Mouse (Mus musculus) lung, embryonic 16.5 days (tissue): ENCODE results near the gene Add3. TPM values are rescaled to one million over a fixed set of nuclear protein-coding genes. Genes with fewer than 3 reads are reported as not detected.

Experiments used
- ATAC-seq: fragments of 200-750 bp; cut with Nextera tagmentation; 2 replicates; pipeline ENCODE4 v1.8.0; 2017; ENCODE audit warnings: low read depth, mild to moderate bottlenecking, moderate library complexity
- H3K27ac ChIP-seq: fragments of 300-500 bp; sonication (generic); 2 replicates; pipeline ENCODE4 v1.5.1; 2014; ENCODE audit warnings: mild to moderate bottlenecking, control low read depth, low read length
- H3K27me3 ChIP-seq: fragments of 300-500 bp; sonication (generic); 2 replicates; pipeline ENCODE4 v1.6.1; 2014; ENCODE audit warnings: low read depth, low read length, mixed read lengths; ENCODE audit not compliant: control insufficient read depth, insufficient read depth
- H3K36me3 ChIP-seq: fragments of 300-500 bp; sonication (generic); 2 replicates; pipeline ENCODE4 v1.6.1; 2014; ENCODE audit warnings: low read length; ENCODE audit not compliant: control insufficient read depth, insufficient read depth
- H3K4me1 ChIP-seq: fragments of 300-500 bp; sonication (generic); replicated peaks from 2 replicates; pipeline ENCODE4 v1.6.1; 2014; ENCODE audit warnings: low read length, mixed read lengths; ENCODE audit not compliant: control insufficient read depth, insufficient read depth
- H3K4me2 ChIP-seq: fragments of 300-500 bp; sonication (generic); 2 replicates; pipeline ENCODE4 v1.6.1; 2014; ENCODE audit warnings: low read depth, low read length, control low read depth
- H3K4me3 ChIP-seq: fragments of 300-500 bp; sonication (generic); 2 replicates; pipeline ENCODE4 v1.5.1; 2014; ENCODE audit warnings: mild to moderate bottlenecking, low read length, control low read depth
- H3K9ac ChIP-seq: fragments of 300-500 bp; sonication (generic); 2 replicates; pipeline ENCODE4 v1.6.1; 2014; ENCODE audit warnings: low read length, control low read depth
- H3K9me3 ChIP-seq: fragments of 300-500 bp; sonication (generic); 2 replicates; pipeline ENCODE4 v1.6.1; 2016; ENCODE audit warnings: low read length; ENCODE audit not compliant: control insufficient read depth
- WGBS: fragments of 180-500 bp; shearing (Covaris S2); extraction: QIAGEN DNeasy Blood & Tissue Kit; methylation state at CpG from one replicate; pipeline ENCODE4 v1.1.7; 2014; 5-methylcytosine and 5-hydroxymethylcytosine counted together
- polyA plus RNA-seq: library from polyadenylated mRNA; unstranded; fragments of >200 nt; fragmentation: Nextera tagmentation; extraction: Ambion mirVana; gene quantifications from 2 replicates; pipeline ENCODE4 v1.2.1, GENCODE M21; 2015

Gene Add3
- polyA plus RNA-seq, 1 experiment from 2014 or later = 101 TPM

GRCm38 (mm10) chr19:53252111-53253028 is 112.1 kb downstream of the Add3 start:
- Histone ChIP-seq H3K9me3 (no peaks in the 10 kb centered on the region), H3K4me2 (no peak overlapping the region), H3K27ac (no peak overlapping the region), H3K9ac (no peak overlapping the region), H3K4me1 (0 out of 2 replicates have a peak, but pooled peaks cover 2% of the 10 kb centered on the region), H3K4me3 (no peak overlapping the region), H3K27me3 (no peaks in the 10 kb centered on the region), H3K36me3 (peaks cover 2% of the 10 kb centered on the region; the same call in 1 of the 2 replicates)
- ATAC-seq = no peak
- WGBS = 77% methylated on average over 15 of the region's 15 CpGs

GRCm38 (mm10) chr19:53256361-53256760 is 116.1 kb downstream of the Add3 start:
- Histone ChIP-seq H3K9ac (no peak overlapping the region), H3K4me1 (no peaks in the 10 kb centered on the region), H3K27ac (no peak overlapping the region), H3K4me2 (no peak overlapping the region), H3K9me3 (no peaks in the 10 kb centered on the region), H3K27me3 (no peaks in the 10 kb centered on the region), H3K4me3 (no peak overlapping the region), H3K36me3 (no peaks in the 10 kb centered on the region)
- WGBS = 79% methylated on average over 8 of the region's 8 CpGs
- ATAC-seq = no peak

- Histone ChIP-seq H3K9me3 (no peaks in the 10 kb centered on the region), H3K9ac (no peak overlapping the region), H3K27me3 (no peaks in the 10 kb centered on the region), H3K4me1 (no peaks in the 10 kb centered on the region), H3K27ac (no peak overlapping the region), H3K36me3 (no peaks in the 10 kb centered on the region), H3K4me2 (no peak overlapping the region), H3K4me3 (no peak overlapping the region)
- whole genome bisulfite sequencing = 67% methylated on average over 7 of the region's 7 CpGs
- peak; percentile 49; the same call in 1 of the 2 replicates for ATAC-seq
Measured at GRCm38 (mm10) chr19:53256991-53257594, 116.8 kb downstream of the Add3 start.

- Histone ChIP-seq H3K4me1 (no peaks in the 10 kb centered on the region), H3K9ac (no peak overlapping the region), H3K4me2 (no peak overlapping the region), H3K9me3 (no peaks in the 10 kb centered on the region), H3K27ac (no peak overlapping the region), H3K4me3 (no peak overlapping the region), H3K27me3 (no peaks in the 10 kb centered on the region), H3K36me3 (no peaks in the 10 kb centered on the region)
- ATAC-seq = no peak
- 82% methylated on average over 15 of the region's 15 CpGs for WGBS
Measured at GRCm38 (mm10) chr19:53257631-53258560, 117.7 kb downstream of the Add3 start.

GRCm38 (mm10) chr19:53258740-53259506 is 118.7 kb downstream of the Add3 start:
- Histone ChIP-seq H3K9me3 (no peaks in the 10 kb centered on the region), H3K36me3 (no peaks in the 10 kb centered on the region), H3K4me2 (no peak overlapping the region), H3K4me3 (no peak overlapping the region), H3K9ac (no peak overlapping the region), H3K27ac (no peak overlapping the region), H3K4me1 (0 out of 2 replicates have a peak, but pooled peaks cover under 1% of the 10 kb centered on the region), H3K27me3 (no peaks in the 10 kb centered on the region)
- ATAC-seq = no peak
- 77% methylated on average over 13 of the region's 13 CpGs for WGBS

GRCm38 (mm10) chr19:53259541-53259940 is 119.3 kb downstream of the Add3 start:
- Histone ChIP-seq H3K9ac (no peak overlapping the region), H3K4me2 (no peak overlapping the region), H3K9me3 (no peaks in the 10 kb centered on the region), H3K36me3 (no peaks in the 10 kb centered on the region), H3K4me1 (0 out of 2 replicates have a peak, but pooled peaks cover 2% of the 10 kb centered on the region), H3K4me3 (no peak overlapping the region), H3K27ac (no peak overlapping the region), H3K27me3 (no peaks in the 10 kb centered on the region)
- WGBS = 57% methylated on average over 5 of the region's 5 CpGs
- no peak for ATAC-seq

- H3K9me3 ChIP-seq = no peaks in the 10 kb centered on the region
- H3K9ac ChIP-seq = no peak overlapping the region
- H3K4me2 ChIP-seq = no peak overlapping the region
- H3K27ac ChIP-seq = no peak overlapping the region
- no peaks in the 10 kb centered on the region for H3K36me3 ChIP-seq
- 0 out of 2 replicates have a peak, but pooled peaks cover 2% of the 10 kb centered on the region for H3K4me1 ChIP-seq
- no peak for ATAC-seq
- H3K4me3 ChIP-seq = no peak overlapping the region
- no peaks in the 10 kb centered on the region for H3K27me3 ChIP-seq
- WGBS = 70% methylated on average over 10 of the region's 10 CpGs
Measured at GRCm38 (mm10) chr19:53260261-53260660, 120.0 kb downstream of the Add3 start.

- no peak for ATAC-seq
- WGBS = 81% methylated on average over 4 of the region's 4 CpGs
Measured at GRCm38 (mm10) chr19:53260828-53261227, 120.6 kb downstream of the Add3 start.

More at GRCm38 (mm10) chr19:53260828-53261227, 120.6 kb downstream of the Add3 start:
- Histone ChIP-seq H3K27ac (no peak overlapping the region), H3K9me3 (no peaks in the 10 kb centered on the region), H3K4me2 (no peak overlapping the region), H3K4me3 (no peak overlapping the region), H3K4me1 (0 out of 2 replicates have a peak, but pooled peaks cover 2% of the 10 kb centered on the region), H3K9ac (no peak overlapping the region), H3K27me3 (no peaks in the 10 kb centered on the region), H3K36me3 (no peaks in the 10 kb centered on the region)
